Mouse (Mus musculus) heart, postnatal 0 days (tissue): ENCODE results near the gene Kif1c. TPM values are rescaled to one million over a fixed set of nuclear protein-coding genes. Genes with fewer than 3 reads are reported as not detected.
A peak's percentile ranks its signal among the peaks of the same experiment; 100 is the strongest.

ENCODE experiments used
- ATAC-seq: fragments of 200-750 bp; cut with Nextera tagmentation; 2 replicates; pipeline ENCODE4 v1.8.0; 2017; ENCODE audit warnings: low read depth, moderate number of reproducible peaks, moderate library complexity; ENCODE audit not compliant: insufficient read depth
- DNase-seq: peaks from one replicate; pipeline ENCODE4 v3.0.0-alpha.2; 2016; ENCODE audit warnings: low spot score
- H3K27ac ChIP-seq: fragments of 300-500 bp; sonication (generic); 2 replicates; pipeline ENCODE4 v1.5.1; 2014; ENCODE audit warnings: low read depth, mild to moderate bottlenecking
- H3K27me3 ChIP-seq: fragments of 300-500 bp; sonication (generic); 2 replicates; pipeline ENCODE4 v1.6.1; 2014; ENCODE audit warnings: low read length, mixed read lengths; ENCODE audit not compliant: control insufficient read depth, insufficient read depth
- H3K36me3 ChIP-seq: fragments of 300-500 bp; sonication (generic); replicated peaks from 2 replicates; pipeline ENCODE4 v1.6.1; 2014; ENCODE audit warnings: low read length, mixed read lengths; ENCODE audit not compliant: control insufficient read depth, insufficient read depth
- H3K4me1 ChIP-seq: fragments of 300-500 bp; sonication (generic); 2 replicates; pipeline ENCODE4 v1.6.1; 2014; ENCODE audit warnings: antibody characterized with exemption; ENCODE audit not compliant: control insufficient read depth, insufficient read depth
- H3K4me2 ChIP-seq: fragments of 300-500 bp; sonication (generic); 2 replicates; pipeline ENCODE4 v1.6.1; 2014; ENCODE audit warnings: low read depth, mild to moderate bottlenecking, low read length, moderate library complexity
- H3K4me3 ChIP-seq: fragments of 300-500 bp; sonication (generic); 2 replicates; pipeline ENCODE4 v1.5.1; 2014; ENCODE audit warnings: low read depth, low read length
- H3K9ac ChIP-seq: fragments of 300-500 bp; sonication (generic); replicated peaks from 2 replicates; pipeline ENCODE4 v1.6.1; 2014; ENCODE audit warnings: low read depth, low read length, mixed read lengths
- H3K9me3 ChIP-seq: fragments of 300-500 bp; sonication (generic); replicated peaks from 2 replicates; pipeline ENCODE4 v1.6.1; 2016; ENCODE audit warnings: low read length; ENCODE audit not compliant: control insufficient read depth
- CTCF ChIP-seq: IDR thresholded peaks from 2 replicates; pipeline ENCODE4 v1.5.1; 2016; ENCODE audit warnings: antibody characterized with exemption, control low read depth, low read depth
- EP300 ChIP-seq: IDR thresholded peaks from 2 replicates; pipeline ENCODE4 v1.6.1; 2016; ENCODE audit warnings: antibody characterized with exemption, low read depth
- WGBS: fragments of 180-500 bp; shearing (Covaris S2); extraction: QIAGEN DNeasy Blood & Tissue Kit; methylation state at CpG from one replicate; pipeline ENCODE4 v1.1.7; 2014; 5-methylcytosine and 5-hydroxymethylcytosine counted together
- polyA plus RNA-seq: library from polyadenylated mRNA; unstranded; fragments of >200 nt; fragmentation: Nextera tagmentation; extraction: Ambion mirVana; gene quantifications from 2 replicates; pipeline ENCODE4 v1.2.1, GENCODE M21; 2015
- total RNA-seq: library from RNA; depleted of rRNA; stranded (reverse); fragments of >200 nt; gene quantifications from 2 replicates; pipeline ENCODE4 v1.2.3, GENCODE M21; 2014; ENCODE audit warnings: low replicate concordance

Kif1c gene
- total and polyA plus RNA-seq, 2 experiments from 2014 or later: 6.4 to 92.9 TPM

DNA sequence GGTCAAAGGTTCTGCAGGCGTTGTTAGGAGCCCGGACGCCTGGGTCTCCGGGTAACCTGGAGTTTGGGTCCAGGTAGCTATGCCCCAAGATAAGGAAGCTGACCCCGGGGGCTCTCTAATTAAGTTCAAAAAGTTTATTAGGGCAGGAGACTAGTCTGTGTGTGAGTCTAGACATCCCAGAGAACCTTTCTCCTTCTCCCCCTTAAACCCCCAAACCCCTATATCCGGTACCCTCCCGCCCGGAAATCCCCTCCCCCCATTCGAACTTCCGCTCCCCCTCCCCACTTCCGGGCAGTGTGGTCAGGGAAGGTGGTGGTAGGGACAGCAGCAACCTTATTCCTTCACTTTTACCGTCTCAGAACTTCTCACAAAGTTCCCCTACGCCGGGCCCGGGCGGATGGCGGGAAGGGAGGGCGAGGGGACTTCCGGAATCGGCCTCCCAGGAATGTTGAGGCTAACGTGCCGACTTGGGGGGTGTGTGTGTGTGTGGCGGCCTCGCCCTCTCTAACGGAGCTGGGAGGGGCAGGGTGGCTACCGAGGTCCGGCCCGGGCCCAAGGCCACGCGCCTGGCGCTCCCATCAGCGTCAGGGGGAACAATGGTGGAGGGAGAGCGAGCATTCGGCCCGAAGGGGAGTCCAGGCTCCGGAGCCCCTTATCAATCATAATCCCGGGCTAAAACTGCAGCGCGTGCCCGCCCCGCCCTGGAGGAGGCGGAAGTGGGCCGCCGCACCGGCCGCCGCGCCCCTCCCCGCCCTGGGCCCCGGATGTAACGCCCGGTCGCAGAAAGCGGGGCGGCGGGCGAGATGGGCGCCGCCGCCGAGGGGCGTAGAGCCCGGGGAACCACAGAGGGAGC is 46.8 kb upstream of the Kif1c start:
- Histone ChIP-seq H3K27me3 (no peaks in the 10 kb centered on the region), H3K9ac (peak overlapping the region; percentile 99), H3K4me3 (peak overlapping the region; percentile 96), H3K36me3 (peaks cover 43% of the 10 kb centered on the region), H3K27ac (peak overlapping the region; percentile 100), H3K9me3 (no peaks in the 10 kb centered on the region), H3K4me2 (peak overlapping the region; percentile 75), H3K4me1 (peaks cover 25% of the 10 kb centered on the region)
- DNase-seq (no peak), ATAC-seq (peak; percentile 28)
- under 1% methylated on average over 59 of the region's 63 CpGs for WGBS
- TF ChIP-seq EP300 (peak; percentile 43; the same call in 1 of the 2 replicates), CTCF (no peak)

DNA sequence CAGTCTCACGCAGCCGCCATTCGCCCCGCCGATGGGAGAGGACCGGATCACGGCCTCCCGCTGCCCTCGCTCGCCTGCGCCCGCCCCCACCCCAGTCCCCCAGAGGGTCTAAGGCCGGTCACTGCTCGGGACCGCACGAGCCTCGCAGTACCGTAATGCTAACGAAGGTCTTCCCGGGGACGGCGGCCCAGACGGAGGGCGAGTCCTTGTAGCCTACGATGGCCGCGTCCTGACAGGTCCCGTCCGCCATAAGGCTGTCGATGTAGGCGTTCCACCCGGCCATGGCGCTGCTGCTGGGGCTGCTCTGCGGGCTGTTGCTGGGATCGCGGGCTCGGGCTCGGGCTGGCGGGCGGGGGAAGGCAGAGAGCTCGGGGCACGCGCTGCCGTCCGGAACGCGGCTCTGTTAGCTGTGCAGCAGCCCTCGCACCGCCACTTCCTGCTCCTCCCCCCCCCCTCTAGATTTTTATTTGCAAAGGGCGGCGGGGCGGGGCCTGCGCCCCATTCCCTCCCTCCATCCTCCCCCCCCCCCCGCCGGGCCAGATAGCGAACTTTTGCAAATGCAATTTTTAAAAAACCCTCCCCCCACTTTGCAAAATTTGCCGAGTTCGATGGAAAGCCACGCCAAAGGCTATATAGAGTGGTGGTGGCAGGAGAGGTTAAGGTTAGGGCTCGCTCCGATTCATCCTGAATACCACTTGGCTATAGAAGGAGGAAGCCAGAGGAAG is 46.0 kb upstream of the Kif1c start, which contains the start of gene Pfn1:
Gene Pfn1, minus strand, starts transcription at position 447 of the 725 bp plus-strand sequence.
- Histone ChIP-seq H3K4me1 (peaks cover 33% of the 10 kb centered on the region), H3K4me2 (peak within 1 kb of the TSS; percentile 75), H3K36me3 (peaks cover 38% of the 10 kb centered on the region), H3K27ac (peak within 1 kb of the TSS; percentile 100), H3K9ac (peak within 1 kb of the TSS; percentile 99), H3K27me3 (no peaks in the 10 kb centered on the region), H3K9me3 (no peaks in the 10 kb centered on the region), H3K4me3 (peak within 1 kb of the TSS; percentile 96)
- peak; percentile 42 for ATAC-seq
- TF ChIP-seq CTCF (no peak), EP300 (no peak; the same call in 1 of the 2 replicates)
- WGBS: under 1% methylated on average over 52 of the region's 61 CpGs
- peak; percentile 87 for DNase-seq

GRCm38 (mm10) chr11:70654923-70655570 is 45.3 kb upstream of the Kif1c start:
- peaks cover 37% of the 10 kb centered on the region for H3K36me3 ChIP-seq
- peak overlapping the region; percentile 96 for H3K4me3 ChIP-seq
- no peak for TF ChIP-seq CTCF
- no peak; the same call in 1 of the 2 replicates for TF ChIP-seq EP300
- H3K27me3 ChIP-seq: no peaks in the 10 kb centered on the region
- peak overlapping the region; percentile 100 for H3K27ac ChIP-seq
- peaks cover 36% of the 10 kb centered on the region for H3K4me1 ChIP-seq
- peak overlapping the region; percentile 99 for H3K9ac ChIP-seq
- DNase-seq (peak; percentile 80), ATAC-seq (peak; percentile 58)
- peak overlapping the region; percentile 75 for H3K4me2 ChIP-seq
- WGBS: 0% methylated on average over 48 of the region's 48 CpGs
- no peaks in the 10 kb centered on the region for H3K9me3 ChIP-seq

DNA sequence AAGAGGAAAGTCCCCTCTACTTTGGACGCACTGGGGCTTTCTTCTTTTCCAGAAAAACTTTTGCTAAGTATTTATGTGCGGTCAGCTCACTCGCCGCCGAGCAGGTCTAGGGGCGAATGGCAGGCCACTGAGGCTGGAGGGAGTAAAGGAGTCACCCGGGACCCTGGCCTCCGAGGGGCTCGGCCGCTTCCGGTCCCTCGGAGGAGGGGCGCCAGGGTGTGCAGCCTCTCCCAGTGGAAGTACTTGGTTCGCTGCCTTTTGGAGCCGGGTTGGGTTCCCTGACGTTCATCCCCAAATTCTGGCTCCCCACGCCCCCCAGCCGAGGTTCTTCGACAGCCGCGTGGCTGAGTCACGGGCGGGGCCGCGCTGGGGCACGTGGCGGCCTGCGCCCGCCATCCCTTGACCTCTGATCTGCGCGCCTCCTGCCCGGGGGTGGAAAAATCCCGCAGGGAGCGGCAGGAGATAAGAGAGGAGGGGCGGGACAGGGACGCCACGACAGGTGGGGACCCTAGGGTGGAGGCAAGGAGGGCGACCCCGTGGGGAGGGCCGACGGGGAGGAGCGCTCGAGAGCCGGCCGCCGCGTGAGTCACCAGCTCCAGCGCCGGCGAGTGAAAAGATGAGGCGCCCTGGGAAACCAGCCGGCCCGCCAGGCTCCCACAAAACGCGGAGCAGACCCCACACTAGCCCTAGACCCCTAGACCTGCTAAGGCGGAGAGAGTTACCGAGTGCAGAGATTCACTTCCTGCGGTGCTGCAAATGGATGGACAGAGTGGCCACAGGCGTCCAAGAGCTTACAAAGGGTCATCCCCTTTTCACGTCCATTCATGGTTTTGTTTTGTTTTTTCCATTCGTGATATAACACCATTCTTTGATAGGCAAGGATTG is 44.5 kb upstream of the Kif1c start:
- DNase-seq (no peak), ATAC-seq (no peak)
- WGBS: under 1% methylated on average over 61 of the region's 61 CpGs
- H3K27me3 ChIP-seq: no peaks in the 10 kb centered on the region
- H3K27ac ChIP-seq: peak overlapping the region; percentile 100
- TF ChIP-seq EP300 (peak; percentile 39; the same call in 1 of the 2 replicates), CTCF (no peak)
- peaks cover 41% of the 10 kb centered on the region for H3K4me1 ChIP-seq
- H3K4me3 ChIP-seq: peak overlapping the region; percentile 96
- no peaks in the 10 kb centered on the region for H3K9me3 ChIP-seq
- H3K36me3 ChIP-seq: peaks cover 36% of the 10 kb centered on the region
- peak overlapping the region; percentile 75 for H3K4me2 ChIP-seq
- H3K9ac ChIP-seq: peak overlapping the region; percentile 99
